Mouse (Mus musculus) B cell, adult 2 months (primary cell): Measurements from ENCODE around the gene Acer3.
"Not testable (repeated sequence)": the region's sequence is repeated elsewhere in the genome, so short reads cannot be mapped to it uniquely, and the experiment has no call there.

Source experiments
- DNase-seq, 2 experiments: peaks; one replicate each; pipeline ENCODE4 v3.0.0; 2022

The Acer3 gene

DNA sequence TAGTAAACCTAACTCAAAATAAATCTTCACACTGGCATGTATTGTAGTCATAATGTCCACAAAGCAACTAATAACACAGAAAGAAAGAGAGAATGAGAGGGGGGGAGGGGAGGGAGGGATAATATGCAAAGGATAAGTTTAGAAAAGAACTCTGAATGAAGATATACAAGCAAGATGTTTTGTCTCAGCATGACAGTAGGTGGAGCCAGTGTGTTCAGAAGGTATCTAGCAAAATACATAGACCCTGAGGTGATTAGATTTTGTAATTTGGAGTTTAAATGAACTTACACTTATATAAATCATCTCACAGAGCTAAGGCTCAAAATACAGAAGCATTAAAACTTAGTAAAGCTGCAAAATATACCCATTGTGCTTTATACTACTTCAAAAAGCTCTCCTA is 44.7 kb downstream of the Acer3 start:
- DNase-seq = no peak

DNA sequence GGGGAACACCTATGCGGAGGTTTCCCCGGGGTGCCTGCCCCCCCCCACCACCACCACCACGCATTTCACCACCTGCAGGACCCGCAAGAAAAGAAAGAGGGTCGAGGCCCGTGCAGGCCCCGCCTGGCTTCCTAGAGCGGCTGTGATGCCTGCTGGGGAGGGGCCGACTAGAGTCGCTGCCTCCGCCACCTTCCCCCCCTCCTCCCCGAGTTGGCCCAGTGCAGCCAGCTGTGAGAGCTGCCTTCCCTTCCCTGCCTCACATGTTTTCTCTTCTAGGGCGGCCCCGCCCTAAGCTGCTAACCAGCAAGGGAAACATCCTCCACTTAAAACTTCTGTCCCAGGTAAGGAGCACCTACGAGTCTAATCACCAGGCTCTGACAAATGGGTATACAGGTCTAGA is 52.8 kb downstream of the Acer3 start:
- not testable (repeated sequence) for DNase-seq

DNA sequence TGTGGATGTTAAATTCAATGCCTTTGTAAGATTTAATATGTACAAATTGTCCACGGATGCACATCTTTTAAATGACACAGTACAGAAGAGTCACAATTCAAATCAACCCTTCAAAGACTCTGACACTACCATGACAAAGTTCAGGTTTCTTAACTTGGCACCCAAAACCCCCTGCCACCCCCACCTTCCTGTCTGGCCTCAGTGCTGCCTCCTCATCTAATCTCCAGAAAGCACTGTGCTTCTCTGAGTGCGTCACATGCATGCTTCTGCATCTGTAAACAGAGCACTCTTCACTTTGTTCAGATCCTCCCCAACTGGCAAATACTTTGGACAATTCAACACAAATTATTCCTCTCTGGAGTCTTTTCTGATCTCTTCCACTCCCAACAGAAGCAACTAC is 68.5 kb downstream of the Acer3 start:
- no peak for DNase-seq

DNA sequence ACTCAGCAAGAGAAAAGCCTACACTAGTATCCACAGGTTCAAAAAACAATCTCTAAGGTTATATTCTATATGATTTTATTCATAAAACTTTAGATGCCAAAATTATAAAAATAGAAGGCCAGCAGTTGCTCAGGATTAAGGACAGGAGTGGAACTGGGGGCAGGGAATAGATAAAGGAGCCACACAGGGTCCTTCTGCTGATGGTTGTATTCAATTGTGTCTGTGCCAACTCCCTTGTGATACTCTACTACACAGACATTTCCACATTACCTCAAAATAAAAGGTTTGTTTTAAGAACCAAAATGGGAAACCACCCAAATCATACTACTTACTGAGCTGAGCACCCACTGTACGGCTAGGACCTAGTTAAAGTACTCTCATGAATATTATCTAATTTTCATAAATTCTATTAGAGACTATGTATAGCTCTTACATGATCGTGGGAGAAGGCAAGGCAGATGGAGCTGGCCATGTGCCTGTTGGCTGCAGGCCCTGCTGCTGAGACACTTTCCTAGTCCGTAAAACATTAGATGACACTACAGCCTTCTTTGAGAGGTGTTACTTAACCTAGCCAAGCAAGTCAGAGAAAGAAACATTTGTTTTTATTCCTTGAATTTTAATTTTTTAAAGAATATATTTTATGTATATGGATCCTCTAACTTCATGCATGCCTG is 84.2 kb downstream of the Acer3 start:
- no peak for DNase-seq

DNA sequence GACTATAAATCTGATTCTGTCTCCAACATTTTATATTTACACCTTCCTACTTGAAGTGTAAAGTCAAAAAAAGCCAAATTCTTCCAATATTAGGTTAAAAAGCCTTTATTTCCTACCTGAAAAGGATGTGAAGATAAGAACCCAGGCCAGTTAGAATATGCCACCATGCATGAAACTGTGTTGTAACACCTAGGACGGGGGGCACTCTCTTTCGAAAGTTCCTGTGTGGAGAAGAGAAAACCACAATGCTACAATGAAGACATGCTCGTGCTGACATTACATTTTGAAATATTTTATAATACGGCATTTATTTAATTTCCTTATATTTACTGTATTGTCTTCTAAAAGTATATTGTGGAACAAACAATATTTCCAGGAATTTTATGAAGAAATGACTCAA is 97.2 kb downstream of the Acer3 start:
- DNase-seq = no peak

DNA sequence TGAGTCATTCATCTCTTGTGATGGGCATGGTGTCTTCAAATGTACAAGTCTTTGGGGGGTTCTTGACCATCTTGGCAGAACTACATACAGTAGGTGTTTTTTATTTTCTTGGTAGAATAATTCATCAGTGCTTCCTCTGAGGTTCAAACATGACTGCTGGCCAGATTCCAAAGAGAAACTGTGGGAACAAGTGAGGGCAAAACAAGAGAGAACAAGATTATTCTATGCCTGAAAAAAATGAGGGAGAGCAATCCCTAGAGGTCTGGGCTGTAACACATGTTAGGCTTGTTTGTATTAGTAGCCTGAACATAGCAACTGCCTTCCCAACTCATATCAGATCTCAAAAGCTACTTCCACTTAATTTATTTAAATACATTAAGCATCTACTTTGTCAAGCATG is 104.3 kb downstream of the Acer3 start:
- DNase-seq = no peak

DNA sequence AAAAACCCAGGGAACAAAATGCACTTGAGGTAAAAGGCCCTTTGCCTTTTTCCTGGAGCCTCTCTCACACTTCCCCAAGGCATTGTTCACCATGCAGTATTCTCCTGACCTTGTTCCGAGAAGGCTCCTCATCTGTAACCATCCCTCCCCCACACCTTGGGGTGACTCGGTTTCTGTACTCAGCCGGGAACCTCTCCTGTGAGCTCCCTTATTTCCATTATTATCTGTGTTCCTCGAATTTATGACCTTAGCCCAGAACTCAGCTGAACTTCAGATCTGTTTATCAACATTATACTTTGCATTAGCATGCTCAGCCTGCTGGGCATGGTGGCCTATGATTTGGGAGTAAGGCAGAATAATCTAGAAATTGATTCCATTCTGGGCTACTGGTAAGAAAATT is 118.1 kb downstream of the Acer3 start:
- DNase-seq = no peak

DNA sequence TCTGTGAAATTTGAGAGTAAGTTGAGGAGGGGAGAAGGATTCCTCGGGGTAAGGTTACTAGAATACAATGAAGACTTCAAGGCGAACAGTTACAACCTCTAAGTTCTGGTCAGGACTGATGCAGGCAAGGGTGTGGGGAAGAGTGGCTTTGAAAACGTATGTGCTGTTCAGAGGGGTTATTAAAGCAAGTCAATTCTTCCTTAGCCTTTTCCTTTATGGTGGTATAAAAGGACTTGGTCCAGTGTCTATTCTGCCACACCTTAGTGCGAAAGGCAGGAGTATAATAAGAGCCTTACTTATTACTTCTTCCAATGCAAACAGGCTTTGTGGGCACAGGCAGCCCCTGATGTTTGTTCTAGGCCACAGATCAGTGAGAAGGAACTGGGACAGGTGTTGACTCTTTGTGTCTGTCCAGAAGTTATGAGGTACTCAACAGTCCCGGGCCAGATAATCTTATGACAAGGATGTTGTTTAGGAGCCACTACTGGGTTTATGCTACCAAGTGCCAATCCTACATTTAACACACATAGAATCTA is 119.4 kb downstream of the Acer3 start:
- no peak for DNase-seq

DNA sequence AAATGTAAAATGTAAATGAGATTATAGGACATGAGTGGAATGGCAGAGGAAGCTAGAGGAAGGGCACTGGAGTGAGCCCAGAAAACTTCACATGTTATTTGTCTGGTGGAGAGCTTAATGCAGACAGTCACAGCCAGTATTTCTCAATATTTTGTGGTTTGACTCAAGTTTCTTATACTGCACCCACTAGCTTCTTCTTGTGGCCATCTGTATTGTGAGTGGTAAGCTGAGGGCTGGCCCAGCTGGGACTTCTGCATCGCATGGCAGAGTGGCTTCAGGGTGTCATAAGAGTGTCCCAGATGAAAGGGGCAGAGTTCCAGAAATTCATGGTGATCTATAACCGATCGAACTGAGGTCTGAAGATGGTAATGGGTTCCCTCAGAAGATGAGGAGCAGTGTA is 120.6 kb downstream of the Acer3 start:
- no peak for DNase-seq

DNA sequence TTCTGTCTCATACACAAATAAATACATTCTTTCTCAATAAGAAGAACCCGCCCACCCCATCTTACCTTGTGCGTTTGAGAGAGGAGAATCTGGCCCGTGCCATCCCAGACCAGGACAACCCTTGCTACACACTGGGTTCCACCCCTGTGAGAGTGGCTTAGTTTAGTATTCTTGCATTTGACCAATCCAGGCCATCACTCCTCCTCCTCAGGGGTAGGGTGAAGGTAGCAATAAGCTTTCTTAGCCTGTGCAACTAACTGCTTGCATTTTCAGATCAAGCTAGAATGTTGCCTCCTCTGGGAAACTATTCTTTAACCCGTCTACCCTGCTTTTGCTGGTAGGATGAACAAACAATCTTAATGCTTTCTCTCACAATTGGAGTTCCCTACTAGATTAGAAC is 121.6 kb downstream of the Acer3 start, which contains the start of gene B3gnt6:
TSS of gene B3gnt6 (minus strand) at position 101 of the 400 bp plus-strand sequence.
- DNase-seq = no peak

DNA sequence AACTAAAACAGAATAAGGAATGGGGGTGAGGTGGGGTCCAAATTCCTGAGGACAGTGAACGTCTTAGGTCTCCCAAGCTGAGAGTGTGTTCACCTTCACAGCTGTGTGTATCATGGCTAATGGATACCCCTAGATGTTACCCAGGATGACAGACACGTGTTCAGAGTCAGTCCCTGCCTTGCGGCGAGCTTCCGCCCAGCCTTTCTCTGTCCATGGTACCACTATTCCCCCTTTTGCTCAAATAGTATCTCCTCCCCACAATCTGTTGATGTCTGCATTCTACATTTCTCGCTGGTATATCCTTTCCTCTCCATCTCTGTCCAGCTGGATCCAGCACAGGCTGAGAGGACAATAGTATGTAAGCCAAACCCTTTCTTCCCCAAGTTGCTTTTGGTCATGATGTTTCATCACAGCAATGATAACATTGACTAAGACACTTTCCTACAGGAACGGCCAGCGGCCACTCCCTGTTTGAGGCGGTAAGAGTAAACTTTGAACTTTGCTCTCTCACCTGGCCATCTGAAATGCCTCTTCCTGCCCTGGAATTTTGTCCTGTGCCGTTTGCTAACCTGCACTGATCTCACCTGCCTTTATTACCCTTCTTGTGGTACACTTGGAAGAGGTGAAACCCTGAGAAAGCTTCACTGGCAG is 125.7 kb downstream of the Acer3 start:
- no peak for DNase-seq

DNA sequence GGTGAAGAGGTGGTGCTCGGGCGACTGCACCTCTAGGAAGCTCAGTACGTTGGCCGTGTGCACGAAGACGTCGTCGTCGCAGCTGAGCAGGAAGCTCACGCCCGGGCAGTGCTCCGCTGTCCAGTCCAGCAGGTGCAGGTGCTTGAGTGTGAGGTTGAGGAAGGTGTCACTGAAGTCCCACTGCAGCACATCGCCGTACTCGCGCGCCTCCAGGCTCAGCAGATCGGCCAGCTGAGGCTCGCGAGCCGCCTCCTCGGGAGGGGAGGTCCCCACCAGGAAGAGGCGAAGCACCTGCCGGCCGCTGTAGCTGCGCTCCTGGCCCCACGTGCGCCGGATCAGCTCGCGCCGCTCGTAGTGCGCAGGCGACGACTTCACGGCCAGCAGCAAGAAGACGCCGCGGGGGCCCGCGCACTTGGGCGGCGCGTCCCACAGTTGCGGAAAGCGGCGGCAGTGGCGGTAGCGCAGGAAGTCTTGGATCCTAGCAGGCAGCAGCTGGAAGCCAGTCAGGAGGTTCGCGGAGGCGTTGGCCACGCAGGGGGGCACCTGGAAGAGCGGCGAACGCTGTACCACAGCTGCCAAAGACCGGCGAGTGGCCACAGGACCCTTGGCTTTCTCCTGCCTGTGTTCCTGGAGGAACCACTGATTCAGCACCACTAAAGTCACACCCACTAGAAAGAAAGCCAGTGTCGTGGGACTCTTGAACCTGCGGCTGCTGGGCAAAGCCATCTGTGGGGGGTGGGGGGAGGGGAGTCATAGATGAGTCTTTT is 126.8 kb downstream of the Acer3 start:
- peak; percentile 39 to 47 for DNase-seq

DNA sequence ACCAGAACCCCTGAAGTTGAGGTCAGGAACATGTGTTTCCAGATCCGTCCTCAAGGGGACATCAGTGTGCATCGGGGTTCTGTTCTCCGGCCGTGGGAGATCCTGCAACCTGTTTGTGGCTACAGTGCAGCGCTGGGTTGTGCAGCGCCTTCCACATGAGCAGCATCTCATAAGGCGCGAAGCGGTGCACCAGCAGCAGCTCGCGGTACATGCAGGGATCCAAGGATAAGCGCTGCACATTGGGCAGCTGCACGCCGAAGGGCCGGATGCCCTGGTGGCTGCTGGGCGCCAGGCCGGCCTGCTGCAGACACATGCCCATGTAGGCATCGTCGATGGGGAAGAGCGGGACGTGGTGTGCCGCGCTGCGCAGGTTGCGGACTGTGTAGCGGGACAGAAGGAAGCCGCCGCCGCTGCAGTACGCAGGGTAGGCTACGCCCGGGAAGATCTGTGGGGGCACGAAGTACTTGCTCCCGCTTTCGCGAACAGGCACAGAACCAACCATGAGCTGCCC is 127.4 kb downstream of the Acer3 start:
- DNase-seq = peak; percentile 45 to 52

DNA sequence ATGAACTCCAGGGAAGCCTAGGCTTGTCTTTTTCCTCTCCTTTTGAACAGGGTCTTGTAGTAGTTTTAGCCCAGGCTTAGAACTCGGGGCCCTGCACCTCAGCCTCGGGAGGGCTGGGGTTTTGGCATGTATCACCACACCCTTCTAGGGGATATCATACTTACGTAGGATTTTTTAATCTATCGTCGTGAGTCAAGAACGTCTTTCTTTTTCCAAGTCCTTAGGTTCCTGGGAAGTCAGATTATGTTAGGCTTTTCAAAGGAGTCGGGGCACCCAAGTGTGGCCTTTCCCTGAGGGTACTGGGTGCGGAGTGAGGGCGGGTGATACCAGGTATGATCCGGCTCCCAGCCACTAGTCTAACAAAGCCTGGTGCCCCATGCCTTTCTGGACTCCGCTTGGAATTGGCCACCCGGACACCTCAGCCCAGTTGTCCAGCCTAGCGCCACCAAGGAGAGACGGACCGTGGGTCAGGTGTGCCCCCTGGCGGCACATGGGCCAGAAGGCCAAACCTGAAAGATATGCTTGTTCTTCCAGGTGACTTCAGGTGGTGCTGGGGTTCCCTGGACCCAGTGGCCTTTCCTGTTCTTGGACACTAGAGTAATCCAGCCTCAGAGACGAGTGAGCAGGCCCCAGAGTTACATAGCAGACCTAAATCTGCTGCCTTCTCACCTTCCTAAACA is 129.3 kb downstream of the Acer3 start:
- peak; percentile 21 to 27 for DNase-seq

DNA sequence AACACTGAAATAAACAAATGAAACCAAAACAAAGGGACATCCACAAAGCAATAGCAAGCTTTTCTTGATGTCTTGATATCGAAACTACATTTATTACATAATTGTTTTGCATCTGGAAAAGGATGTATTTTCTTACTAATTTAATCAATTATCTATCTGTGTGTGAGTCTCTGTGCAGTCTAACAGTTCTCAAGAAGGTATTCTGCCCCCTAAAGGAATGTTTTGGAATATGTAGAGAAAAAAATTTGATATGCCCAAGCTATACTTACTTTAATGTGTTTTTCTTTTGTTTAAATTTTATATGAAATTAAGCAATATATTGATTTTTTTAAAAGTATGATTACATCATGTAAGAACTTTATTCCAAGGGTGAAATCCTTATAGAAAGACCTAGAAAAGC is 130.4 kb downstream of the Acer3 start:
- no peak for DNase-seq

DNA sequence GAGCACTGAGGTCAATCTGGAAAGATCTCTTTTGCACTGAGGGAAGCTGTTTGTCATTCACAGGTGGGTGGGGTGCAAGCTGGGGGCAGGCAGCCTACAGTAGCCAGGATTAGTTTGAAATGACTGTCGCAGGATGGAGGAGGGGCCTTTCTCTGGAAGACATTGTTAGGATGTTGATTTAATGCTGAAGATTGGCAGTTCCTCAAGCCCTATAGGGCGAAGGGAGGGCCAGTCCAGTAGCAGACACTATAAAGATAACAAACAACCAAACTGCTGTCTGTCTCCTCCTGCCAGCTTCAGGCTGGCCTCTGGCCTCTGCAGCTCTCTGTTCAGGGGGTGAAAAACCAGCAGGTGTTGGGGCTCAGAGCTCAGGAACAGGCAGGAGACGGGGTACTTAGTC is 131.3 kb downstream of the Acer3 start:
- DNase-seq = no peak

DNA sequence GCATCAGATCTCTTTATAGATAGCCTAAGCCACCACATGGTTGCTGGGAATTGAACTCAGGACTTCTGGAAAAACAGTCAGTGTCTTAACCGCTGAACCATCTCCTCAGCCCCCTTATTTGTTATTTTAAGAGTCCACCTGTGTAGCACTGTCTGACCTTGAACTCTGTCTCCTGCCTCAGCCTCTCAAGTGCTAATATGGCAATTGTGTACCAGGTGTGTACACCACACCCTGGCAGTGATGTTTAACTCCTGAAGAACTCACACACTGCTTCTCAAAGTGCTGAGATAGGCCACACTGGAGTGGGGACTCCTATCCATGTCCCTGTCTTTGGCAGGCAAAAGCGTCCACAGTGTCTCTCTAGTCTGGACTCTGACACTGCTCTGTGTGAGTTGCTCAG is 132.3 kb downstream of the Acer3 start:
- DNase-seq = no peak

DNA sequence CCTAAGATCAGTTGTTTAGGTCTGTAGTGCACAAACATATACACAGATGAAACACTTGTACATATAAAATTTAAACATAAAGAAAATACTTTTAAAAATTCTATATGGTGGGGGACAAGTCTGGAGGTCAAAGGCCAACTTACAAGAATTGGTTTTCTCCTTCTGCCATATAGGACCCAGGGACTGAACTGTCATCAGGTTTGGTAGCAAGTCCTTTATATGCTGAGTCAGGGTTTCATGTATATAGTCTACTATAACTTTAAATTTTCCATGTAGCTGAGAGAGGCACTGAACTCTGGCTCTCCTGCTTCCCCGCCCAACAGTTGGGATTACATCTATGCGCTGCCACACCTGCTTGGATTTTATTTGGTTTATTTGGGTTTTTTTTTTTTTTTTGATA is 132.8 kb downstream of the Acer3 start:
- no peak for DNase-seq

DNA sequence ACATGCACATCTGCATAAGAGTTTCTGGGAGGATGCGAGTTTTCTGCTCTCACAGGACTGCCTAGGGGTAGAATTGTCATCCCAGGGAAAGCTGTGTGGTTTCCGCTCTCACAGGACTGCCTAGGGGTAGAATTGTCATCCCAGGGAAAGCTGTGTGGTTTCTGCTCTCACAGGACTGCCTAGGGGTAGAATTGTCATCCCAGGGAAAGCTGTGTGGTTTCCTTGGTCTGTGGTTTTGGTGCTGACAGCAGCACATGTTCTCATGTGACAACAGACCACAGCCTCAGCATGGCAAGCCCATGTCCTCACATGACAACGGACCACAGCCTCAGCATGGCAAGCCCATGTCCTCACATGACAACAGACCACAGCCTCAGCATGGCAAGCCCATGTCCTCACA is 133.7 kb downstream of the Acer3 start:
- not testable (repeated sequence) for DNase-seq

DNA sequence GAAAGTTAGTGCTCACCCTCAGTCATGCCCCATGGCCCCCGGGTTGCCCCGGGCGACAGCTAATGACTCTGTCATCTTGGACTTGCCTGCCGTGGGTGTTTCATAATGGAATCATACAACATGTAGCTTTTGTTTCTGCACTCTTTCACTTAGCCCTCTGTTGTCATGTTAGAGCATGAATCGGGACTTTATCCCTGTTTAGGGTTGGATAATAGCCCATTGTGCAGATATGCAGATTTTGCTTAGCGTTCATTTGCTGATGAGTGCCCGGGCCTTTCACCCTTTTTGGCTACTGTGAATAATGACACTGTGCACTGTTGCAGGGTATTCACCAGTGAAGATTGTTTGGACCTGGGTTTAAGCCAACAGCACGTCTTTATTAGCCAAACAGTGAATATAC is 134.4 kb downstream of the Acer3 start:
- DNase-seq = no peak

DNA sequence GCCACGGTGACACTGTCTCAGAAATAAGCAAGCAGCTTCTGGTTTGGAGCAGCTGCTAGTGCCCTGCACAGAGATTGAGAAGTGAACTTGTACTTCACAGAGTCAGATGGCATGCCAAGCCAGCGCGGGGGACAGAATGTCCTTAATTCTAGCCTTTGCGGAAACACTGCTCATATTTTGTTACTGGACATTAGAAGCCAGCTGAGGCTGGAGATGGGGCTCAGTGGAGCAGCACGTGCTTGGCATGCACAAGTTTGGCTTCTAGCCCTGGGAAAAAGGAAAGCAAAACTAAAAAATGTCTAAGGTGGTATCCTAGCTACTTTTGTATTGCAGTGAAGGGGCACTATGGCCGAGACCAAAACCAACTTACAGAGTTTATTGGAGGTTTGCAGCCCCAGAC is 135.7 kb downstream of the Acer3 start:
- DNase-seq = no peak

DNA sequence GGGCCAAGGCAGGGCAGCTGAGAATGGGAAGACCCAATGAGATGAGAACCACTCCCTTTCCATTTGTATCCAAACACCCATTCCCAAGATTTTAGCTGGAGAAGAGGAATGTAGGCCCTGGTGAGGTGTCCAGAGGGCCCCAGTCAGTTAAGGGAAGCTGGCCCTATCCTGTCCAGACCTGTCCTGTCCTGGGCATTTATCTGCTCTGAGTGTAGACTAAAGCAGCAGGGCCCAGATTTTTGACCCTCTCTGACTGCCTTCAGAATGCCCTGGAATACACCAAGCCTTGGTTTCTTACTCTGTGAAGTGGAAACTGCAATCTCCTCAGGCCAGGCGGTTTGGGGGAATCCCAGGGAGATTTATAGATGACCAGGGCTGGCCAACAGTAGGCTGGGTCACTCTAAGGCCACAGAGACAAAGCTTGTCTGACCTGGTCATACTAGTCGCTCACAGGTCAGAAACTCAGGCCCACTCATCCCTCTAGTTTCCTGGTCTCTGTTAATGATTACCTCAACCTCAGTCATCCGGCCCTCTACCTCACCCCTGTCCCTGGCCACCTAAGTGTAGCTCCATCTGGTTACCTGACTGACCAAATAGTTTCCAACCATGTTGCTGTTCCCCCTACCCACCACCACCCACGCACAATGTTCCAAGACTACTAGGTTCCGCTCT is 142.3 kb downstream of the Acer3 start:
- no peak for DNase-seq
